Mouse (Mus musculus): Measurements from ENCODE around the gene Gm42791. TPM values are rescaled to one million over a fixed set of nuclear protein-coding genes. Genes with fewer than 3 reads are reported as not detected.

The Gm42791 gene
- polyA plus RNA-seq, 1 experiment, result not detected

- TF ChIP-seq GATA1 (IDR thresholded peaks at IDR 0.05; ENCODE audit: low read length), result no peak
These were observed 40.5 kb downstream of the Gm42791 start for GRCm38 (mm10) chr5:148954314-148955060.

DNA sequence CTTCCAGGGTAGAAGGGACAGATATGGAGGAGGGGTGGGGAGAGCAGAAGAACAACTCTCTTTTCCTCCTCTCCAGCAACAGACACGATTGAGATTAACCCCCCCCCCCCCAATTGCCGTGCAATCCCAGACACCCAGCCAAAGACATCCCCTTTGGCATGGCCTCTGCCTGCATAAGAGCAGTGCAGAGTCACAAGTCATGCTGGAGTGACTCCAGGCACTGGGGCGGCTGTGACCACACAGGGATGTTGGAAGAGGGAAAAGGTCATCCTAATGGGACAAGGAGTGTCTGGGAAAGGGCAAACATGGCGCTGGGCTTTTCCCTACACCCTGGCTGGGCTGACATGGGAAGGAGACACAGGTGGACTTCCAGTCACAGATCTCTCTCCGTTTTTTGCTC, 41.8 kb downstream of the Gm42791 start:
- no peak for TF ChIP-seq GATA1 (IDR thresholded peaks at IDR 0.05; ENCODE audit: low read length)

GRCm38 (mm10) chr5:148952419-148952818, 42.5 kb downstream of the Gm42791 start:
- TF ChIP-seq GATA1 (IDR thresholded peaks at IDR 0.05; ENCODE audit: low read length), result no peak

DNA sequence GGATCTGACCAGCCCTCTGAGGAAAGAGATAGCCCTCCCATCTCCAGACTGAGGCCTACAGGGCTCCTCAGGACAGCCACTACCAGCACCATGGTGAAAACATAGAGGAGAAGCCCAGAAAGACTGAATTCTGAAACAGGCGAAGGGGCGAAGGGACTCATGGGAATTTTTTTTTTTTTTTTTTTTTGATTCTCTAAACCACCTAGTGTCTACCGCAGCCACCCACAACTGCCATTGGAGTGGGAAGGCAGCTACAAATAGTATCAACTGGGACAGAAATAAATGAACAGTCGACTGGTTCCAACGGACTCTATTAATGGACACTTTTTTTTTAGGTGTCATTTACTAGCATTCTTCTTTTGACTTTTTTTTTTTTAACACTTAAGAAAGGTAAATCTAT, 43.6 kb downstream of the Gm42791 start:
- no peak for TF ChIP-seq GATA1 (IDR thresholded peaks at IDR 0.05; ENCODE audit: low read length)

DNA sequence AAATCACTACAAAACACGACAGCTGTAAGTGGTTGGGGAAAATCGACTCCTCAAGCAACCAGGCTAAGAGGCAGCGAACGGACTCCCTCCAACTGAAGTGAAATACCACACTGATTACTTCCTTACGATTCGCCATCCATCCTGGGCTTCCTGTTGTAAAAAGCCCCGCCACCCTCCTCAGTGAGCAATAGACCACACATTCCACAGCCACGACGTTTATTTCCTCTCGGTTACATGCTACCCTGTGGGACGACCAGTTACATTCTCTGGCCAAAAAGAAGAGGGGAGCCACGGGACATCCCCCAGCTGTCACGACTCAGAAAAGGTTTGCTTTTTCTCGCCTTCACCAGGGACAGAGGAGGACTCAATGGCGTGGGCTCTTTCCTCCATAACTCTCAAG, 44.9 kb downstream of the Gm42791 start:
- no peak for TF ChIP-seq GATA1 (IDR thresholded peaks at IDR 0.05; ENCODE audit: low read length)

DNA sequence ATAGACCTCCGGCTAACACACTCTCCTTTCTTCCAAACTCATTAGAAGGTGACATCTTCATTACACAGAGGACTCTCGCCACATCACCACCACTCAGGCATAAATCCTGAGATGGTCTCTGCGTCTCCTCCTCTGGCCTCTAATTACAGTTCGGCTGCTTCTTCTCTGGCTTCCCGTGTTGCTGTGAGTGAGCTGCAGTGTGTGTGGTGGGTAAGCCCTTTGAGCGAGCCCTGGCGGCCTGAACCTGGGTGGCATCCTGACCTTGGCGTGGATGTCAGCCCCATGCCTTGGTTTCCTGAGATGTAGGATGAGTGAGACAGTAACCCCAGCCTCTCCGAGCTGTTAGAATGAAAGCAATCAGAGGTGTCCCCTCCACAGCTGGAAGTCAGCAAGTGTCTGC, 46.4 kb downstream of the Gm42791 start:
- no peak for TF ChIP-seq GATA1 (IDR thresholded peaks at IDR 0.05; ENCODE audit: low read length)

- TF ChIP-seq GATA1 (IDR thresholded peaks at IDR 0.05; ENCODE audit: low read length), result no peak
These were observed 47.5 kb downstream of the Gm42791 start for GRCm38 (mm10) chr5:148947412-148947811.

GRCm38 (mm10) chr5:148946787-148947186, 48.2 kb downstream of the Gm42791 start:
- no peak for TF ChIP-seq GATA1 (IDR thresholded peaks at IDR 0.05; ENCODE audit: low read length)

GRCm38 (mm10) chr5:148945735-148946134, 49.2 kb downstream of the Gm42791 start:
- TF ChIP-seq GATA1 (IDR thresholded peaks at IDR 0.05; ENCODE audit: low read length), result no peak

- TF ChIP-seq GATA1 (IDR thresholded peaks at IDR 0.05; ENCODE audit: low read length), result no peak
These were observed 50.9 kb downstream of the Gm42791 start for GRCm38 (mm10) chr5:148944024-148944423.

- TF ChIP-seq GATA1 (IDR thresholded peaks at IDR 0.05; ENCODE audit: low read length), result no peak
These were observed 51.5 kb downstream of the Gm42791 start for GRCm38 (mm10) chr5:148943444-148943843.

GRCm38 (mm10) chr5:148942957-148943356, 52.0 kb downstream of the Gm42791 start:
- no peak for TF ChIP-seq GATA1 (IDR thresholded peaks at IDR 0.05; ENCODE audit: low read length)

- no peak for TF ChIP-seq GATA1 (IDR thresholded peaks at IDR 0.05; ENCODE audit: low read length)
These were observed 52.6 kb downstream of the Gm42791 start for GRCm38 (mm10) chr5:148942305-148942704.

DNA sequence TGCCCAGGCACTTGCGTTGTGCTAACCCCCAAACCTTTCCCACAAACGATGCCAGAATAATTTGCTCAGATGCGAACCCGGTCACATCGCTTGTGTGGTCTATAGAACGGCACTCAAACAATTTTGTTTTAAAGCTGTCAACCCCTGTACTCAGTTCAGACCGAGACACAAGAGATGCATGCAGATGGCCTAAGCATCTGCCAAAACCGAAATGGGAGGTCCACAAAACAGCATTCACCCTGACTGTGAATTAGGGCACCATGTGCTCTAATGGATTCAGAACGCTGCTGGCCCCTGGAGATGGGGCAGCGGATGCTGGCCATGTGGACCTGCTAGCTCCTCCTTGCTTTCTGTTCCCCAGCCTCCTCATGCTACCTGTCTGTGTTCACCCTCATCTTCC, 53.1 kb downstream of the Gm42791 start:
- no peak for TF ChIP-seq GATA1 (IDR thresholded peaks at IDR 0.05; ENCODE audit: low read length)

- no peak for TF ChIP-seq GATA1 (IDR thresholded peaks at IDR 0.05; ENCODE audit: low read length)
These were observed 55.0 kb downstream of the Gm42791 start for GRCm38 (mm10) chr5:148939948-148940382.

- TF ChIP-seq GATA1 (IDR thresholded peaks at IDR 0.05; ENCODE audit: low read length), result no peak
These were observed 58.4 kb downstream of the Gm42791 start for GRCm38 (mm10) chr5:148936516-148936951.

- TF ChIP-seq GATA1 (IDR thresholded peaks at IDR 0.05; ENCODE audit: low read length), result no peak
These were observed 59.1 kb downstream of the Gm42791 start for GRCm38 (mm10) chr5:148935871-148936270.
